Mouse (Mus musculus) layer of hippocampus, adult 9-11 months (tissue): ENCODE measurements around the gene Podxl.

Experiments
- DNase-seq: peaks from one replicate; pipeline ENCODE4 v3.0.0; 2022

Gene Podxl

GRCm38 (mm10) chr6:31522478-31522877, 41.3 kb downstream of the Podxl start:
- DNase-seq = no peak

- no peak for DNase-seq
These were observed 42.1 kb downstream of the Podxl start for GRCm38 (mm10) chr6:31521491-31522355.

- DNase-seq = no peak
These were observed 43.1 kb downstream of the Podxl start for GRCm38 (mm10) chr6:31520486-31521215.

DNA sequence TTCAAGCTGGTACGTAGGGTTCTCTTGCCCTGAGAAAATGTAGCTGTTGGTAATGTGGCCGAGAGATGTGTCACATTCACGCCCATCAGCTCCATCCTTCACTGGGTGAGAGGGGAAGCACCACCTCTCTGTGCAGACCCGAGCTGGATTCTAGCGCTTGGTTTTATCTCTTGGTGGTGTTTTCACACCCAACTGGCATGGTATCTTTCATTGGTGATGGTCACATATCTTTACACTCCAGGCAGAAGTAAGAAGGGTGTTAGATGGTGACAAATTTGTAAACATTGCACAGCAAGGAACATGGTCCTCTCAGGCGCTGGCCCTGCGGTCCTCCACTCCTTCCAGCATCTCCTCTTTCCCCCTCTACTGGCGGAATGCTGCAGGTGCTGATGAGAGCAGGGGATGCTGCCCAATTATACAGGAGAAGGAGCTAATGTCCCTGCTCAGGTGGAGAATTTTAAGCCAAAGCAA, 44.7 kb downstream of the Podxl start:
- no peak for DNase-seq

DNA sequence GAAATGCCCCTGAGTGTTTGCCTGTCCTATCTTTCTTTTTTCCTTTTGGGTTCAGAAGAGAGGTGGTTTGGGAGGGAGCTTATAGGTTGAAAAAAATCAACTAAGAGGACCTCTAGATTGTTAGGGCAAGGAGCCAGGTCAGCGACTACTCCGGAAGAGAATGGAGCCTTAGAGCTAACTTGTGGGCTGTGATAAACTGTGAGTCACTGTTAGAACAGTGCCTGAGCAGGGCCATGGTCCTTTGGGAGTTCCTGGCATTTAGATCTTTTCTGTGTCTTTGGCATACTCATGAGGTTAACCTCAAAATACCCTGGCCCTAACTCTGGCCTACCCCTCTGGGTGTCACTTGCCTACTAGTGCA, 45.5 kb downstream of the Podxl start:
- DNase-seq = no peak

DNA sequence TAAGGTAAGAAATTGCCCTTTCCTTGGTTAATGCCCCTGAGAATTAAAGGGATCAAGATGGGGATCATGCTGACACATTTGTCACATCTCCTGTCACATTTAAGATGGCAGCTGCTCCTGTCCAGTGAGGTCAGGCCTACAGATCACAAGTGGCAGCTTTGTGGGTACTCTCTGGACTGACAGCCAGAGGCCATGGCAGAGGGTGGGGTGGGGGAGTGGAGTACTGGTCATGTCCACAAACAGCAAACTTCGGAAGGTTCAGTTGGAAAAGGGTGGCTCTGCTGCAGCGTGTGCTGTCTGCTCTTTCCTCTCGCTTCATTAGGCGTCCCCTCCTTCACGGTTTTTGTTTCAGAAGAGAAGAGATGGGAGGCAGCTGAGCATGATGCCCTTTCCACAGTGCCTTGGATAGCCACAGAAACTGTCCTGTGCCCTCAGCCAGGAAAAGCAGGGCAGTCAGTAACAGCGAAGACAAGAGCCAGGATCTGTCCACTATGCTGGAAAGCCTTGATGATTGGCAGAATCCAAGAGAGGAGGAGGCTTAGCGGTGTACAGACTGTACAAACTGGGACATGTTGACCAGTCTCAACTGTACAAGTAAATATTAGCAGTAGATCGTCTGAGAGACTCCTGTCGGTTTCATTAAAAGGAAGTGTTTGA, 46.0 kb downstream of the Podxl start:
- DNase-seq = no peak

DNA sequence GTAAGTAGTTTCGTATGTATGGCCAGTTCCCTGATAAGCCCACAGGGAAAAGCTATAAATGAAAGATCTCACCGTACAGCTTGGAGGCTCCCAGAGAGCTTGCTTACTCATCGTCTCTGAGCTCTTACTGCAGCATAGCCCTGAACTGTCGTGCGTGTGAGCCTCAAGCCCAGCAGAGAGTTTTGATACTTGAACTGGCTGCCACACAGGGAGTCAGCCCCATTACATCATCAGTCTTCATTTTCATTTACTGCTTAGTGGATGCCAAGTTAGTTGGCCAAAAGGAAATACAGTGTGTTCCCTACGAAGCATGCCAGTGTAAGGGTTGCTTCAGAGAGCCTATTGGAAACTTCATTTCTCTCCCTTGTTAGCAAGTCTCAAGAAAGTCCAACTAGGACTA, 50.1 kb downstream of the Podxl start:
- no peak for DNase-seq

DNA sequence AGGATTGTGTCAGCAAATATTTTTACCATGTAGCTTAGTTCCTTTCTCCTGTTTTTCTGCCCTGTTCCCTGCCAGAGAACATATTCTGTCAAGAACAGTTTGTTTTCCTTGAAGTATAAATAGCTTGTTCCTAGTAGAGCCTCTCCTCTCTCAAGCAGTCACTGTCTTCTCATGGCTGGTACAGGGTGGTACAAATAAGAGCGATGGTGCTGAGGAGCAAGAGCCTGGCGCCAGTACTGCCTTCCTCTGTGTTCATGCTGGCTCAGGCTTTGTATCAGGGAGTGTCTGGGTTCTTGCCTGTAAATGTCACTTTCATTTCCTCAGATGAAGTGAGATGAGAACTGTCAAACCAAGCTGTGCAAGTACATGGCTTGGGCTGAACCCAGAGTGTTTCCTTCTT, 61.2 kb downstream of the Podxl start:
- peak; percentile 66 for DNase-seq

GRCm38 (mm10) chr6:31500691-31501090, 63.1 kb downstream of the Podxl start:
- no peak for DNase-seq

DNA sequence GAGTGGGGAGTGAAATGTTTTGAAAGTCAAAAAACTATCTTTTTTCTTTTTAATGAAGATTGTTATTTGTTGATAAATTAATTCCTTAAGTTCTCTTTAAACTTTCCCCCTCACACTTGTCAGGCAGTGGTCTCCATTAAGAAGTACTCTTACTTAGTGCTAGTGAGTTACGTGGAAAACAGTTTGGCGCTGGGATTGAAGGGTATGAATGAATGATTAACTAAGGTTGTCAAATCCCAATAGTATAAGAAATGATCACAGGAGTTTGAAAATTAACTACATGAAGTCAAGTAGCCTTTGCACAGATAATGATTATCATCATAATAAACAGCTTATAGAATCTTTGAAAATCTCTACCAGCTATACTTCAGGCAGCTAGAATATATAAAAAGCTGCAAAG, 63.5 kb downstream of the Podxl start:
- no peak for DNase-seq

- DNase-seq = no peak
These were observed 63.9 kb downstream of the Podxl start for GRCm38 (mm10) chr6:31499836-31500235.

DNA sequence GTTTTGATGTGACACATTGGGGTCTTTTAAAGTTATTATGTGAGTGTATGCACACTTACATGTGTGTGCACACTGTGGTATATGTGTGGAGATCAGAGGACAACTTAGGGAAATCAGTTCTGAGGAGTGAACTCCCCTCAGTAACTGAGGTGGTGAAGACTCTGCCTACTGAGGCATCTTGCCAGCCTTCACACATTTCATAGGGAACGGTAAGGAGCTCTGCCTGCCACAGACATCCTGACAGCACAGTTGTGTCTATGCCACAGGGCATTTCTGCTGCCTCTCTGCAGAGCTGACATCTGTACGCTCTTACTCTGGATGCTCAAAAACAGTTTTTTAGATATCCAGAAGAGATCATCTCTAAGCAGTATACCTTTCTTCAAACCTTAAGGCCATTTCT, 67.6 kb downstream of the Podxl start:
- no peak for DNase-seq

DNA sequence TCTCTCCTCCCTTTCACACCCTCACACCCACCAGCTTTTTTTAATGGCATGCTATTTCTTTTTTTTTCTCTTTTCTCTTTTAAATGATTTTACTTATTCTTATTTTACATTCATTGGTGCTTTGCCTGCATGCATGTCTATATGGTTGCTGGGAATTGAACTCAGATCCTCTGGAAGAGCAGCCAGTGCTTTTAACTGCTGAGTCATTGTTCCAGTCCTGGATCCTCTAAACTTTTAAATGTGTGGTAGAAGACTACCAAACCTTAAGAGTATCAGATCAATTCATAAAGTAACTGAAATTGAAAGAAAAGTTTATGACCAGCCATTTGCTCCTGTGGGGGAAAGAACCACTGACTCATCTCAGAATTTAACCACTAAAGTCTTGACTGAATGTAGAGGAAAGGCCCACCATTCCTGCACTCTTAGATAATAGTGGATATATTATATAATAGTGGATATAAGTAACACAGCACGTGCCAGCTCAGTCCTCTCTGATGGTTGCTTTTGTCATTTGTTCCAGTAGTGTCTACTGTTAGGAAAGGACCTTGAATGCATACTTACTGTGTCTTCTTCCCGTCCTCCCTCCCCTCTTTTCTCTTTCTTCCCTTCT, 68.6 kb downstream of the Podxl start:
- DNase-seq = no peak

- DNase-seq = peak; percentile 34
These were observed 73.8 kb downstream of the Podxl start for GRCm38 (mm10) chr6:31489950-31490349.

- no peak for DNase-seq
These were observed 77.2 kb downstream of the Podxl start for GRCm38 (mm10) chr6:31486601-31487000.

DNA sequence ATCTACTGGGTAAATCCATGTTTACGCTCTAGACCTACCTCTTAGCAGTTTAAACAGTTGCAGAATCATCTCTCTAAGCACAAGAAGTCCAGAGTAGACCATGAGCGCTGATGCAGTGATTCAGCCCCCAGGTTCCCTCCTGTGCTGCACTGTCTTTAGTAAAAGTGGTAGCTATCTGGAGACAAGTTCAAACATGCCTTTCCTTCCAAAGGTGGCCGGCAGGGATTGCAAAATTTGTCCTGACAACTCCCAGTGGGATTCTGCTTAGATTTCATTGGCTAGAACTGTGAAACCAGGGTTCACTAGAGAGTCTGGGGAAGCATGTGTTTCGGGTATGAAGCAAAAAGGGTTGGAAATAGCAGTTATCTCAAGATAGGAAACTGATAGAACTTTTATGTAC, 83.8 kb downstream of the Podxl start:
- DNase-seq = no peak

DNA sequence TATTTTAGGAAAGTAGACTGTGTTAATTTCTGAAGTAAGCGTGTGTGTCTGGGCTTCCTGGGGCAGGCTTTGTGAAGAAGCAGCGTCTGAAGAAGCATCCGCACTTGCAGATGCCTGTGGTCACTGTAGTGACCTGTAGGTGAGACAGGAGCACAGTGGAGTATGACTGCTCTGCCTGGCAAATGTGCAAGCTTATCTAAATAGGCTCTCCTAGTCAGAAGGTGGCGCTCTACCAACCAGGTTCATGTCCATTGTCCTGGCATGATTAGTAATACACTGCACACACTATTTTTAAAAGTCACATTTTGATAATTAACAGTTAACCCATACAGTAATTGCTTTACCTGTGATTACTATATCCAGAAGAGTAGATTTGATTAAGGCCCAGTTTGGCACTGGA, 85.6 kb downstream of the Podxl start:
- DNase-seq = no peak
